Mouse (Mus musculus) bone marrow, adult 2 months (tissue): ENCODE results near the gene Pip5k1c.

Experiments used
- CTCF ChIP-seq: fragments of 200-500 bp; IDR thresholded peaks from 2 replicates; pipeline ENCODE4 v1.5.1; 2011; ENCODE audit warnings: low read length, control low read depth; ENCODE audit not compliant: control insufficient read depth, insufficient read depth
- POLR2A ChIP-seq: fragments of 200-500 bp; IDR thresholded peaks from 2 replicates; pipeline ENCODE4 v1.6.1; 2011; ENCODE audit warnings: low read depth, mild to moderate bottlenecking, control low read depth, low read length, borderline replicate concordance; ENCODE audit not compliant: control insufficient read depth

- TF ChIP-seq CTCF (no peak), POLR2A (no peak)
Observed at GRCm38 (mm10) chr10:81293334-81294030, 719 bp downstream of the Pip5k1c start.
